Mouse (Mus musculus): ENCODE measurements at regions not wholly inside any gene's neighbourhood (a gene's known extent, or its start where the extent isn't known, plus 50 kb on each side); places are given as distances from the start of the nearest gene placed in this dataset.

DNA sequence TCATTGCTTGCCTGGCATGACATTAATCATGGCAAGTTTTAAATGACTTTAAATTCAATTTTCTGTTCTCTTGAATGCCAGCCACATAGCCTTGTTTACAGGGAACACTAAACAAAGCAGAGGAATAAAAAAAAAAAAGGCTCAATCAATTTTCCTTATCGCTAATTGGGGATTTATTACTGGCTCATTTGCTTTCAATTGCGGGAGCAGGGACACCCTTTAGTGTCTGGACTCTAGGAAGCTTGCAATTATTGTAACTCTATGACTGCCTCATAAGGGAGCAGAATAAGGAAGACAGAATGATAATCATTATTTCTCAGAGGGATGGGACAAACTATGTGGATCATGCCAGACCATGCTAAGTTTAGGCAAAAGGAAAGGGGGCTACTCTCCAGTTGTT is 1537.7 kb upstream of the Gm6569 start:
- intact Hi-C loops (cut with DNase I) = no loop called here
- DNase-seq = no peak

DNA sequence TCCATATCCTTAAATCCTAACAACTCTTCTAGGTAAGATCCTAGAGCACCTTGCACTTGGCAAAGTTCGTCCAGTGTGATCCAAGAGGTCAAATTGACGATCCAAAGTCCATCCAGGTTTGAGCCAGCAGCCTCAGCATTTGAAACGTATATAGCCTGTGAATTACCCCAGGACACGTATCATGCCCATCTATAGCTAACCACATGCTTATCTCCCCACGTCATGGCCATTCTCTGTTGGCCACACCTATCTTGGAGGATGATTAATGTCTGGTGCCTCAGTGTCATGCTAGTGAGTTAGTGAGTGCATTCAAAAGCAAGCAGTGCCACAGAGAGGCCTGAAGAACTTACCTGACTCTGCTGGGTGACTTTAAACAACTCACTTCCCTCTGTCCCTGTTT is 1521.9 kb upstream of the Gm6569 start:
- intact Hi-C loops (cut with DNase I) = no loop called here
- DNase-seq = no peak

DNA sequence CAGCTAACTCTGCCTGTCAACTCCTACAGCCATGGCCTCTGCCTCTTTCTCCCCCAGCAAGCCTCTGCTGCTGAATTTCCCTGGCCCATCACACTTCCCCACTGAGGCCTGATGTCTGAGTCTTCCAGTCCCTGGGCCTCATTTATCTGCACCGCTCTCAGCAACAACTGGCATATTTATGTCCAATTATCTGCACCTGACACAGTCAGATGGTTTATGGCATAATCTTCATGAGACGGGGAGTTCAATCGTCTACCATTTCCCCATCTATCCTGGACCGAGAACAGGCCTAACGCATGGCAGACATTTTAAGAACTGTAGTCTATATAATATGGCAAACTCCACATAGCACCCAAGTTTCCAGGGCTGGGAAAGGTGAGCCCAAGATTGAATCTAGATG is 1512.8 kb upstream of the Gm6569 start:
- DNase-seq = no peak
- intact Hi-C loops (cut with DNase I) = no loop called here

DNA sequence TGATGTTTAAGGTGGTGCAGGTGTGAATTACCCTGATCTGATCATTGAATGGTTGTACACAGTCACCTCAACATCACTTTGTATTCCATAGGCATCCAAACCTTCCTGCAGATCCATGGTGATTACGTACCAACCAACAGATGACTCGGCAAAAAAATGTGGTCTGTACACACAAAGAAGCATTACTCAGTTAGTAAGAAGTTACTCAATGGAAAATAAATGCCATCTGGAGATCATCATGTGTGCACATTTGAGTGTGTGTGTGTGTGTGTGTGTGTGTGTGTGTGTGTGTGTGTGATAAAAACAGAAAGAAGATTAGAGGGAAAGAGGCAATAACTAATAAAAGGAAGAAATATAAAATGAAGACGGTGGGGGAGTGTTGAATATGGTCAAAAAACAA is 1512.2 kb upstream of the Gm6569 start:
- no peak for DNase-seq
- intact Hi-C loops (cut with DNase I) = no loop called here

DNA sequence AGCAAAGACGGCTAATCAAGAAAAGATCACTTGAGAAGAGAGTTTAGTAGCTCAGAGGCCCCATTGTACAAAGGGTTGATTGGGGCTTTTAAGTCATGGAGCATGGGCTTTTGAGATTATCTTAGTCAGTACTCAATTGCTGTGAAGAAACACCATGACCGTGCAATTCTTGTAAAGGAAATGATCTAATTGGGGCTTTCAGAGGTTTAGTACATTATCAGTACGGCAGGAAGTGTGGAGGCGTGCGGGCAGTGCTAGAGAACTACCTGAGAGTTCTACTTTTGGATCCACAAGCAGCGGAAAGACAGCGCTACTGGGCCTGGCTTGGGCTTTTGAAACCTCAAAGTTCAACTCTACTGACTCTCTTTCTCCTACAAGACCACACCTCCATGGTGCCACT is 1511.2 kb upstream of the Gm6569 start:
- intact Hi-C loops (cut with DNase I) = no loop called here
- no peak for DNase-seq

DNA sequence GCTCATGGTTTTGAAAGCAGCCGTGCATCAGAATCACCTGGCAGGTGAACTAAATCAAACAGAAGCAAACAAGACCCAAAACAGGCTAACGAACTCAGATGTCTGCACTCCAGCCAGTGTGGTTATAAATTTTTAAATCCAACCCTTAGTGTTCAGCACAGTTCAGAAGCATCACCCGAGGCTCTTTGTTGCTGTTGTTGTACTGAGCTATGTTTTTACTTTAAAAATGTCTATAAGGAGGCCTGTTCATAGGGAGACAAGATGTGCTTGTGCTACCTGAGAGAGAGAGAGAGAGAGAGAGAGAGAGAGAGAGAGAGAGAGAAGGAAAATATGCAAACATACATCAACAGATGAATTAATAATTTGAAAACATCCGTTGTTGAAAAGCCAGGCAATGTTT is 1503.1 kb upstream of the Gm6569 start:
- intact Hi-C loops (cut with DNase I) = no loop called here
- DNase-seq = no peak

DNA sequence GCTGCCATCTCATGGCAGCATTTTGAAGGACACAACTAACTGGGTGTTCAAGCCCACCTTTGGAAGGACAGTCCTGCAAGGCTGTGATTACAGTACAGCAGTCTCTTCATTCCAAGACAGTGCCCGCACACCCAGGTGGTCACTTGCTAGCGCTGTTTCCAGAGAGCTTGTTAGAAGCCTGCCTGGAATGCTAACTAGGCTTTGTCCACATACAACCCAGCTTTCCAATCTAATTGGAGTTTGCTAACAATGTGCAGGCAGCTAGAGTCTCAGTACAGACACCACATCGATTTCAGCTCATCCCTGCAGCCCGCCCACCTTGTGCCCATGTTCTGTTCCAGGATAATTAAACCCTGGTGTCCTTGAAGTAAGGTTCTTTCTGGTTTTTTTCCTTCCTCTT is 1499.9 kb upstream of the Gm6569 start:
- intact Hi-C loops (cut with DNase I) = no loop called here
- no peak for DNase-seq

DNA sequence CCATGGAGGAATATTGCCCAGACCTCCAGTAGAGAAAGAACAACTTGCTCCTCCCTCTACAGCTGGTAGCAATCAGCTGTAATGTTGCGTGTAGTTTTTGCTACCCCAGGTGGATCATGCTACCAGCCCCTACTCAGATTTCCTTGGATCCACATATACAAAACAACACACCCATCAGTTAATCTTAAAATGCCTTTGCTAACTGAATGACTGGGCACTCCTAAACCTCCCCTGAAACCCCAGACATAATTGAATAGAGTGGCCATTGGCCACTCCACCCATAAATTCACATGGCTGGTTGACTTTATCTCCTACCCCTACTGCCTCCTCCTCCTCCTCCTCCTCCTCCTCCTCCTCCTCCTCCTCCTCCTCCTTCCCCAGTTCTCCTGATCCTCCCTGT is 1494.7 kb upstream of the Gm6569 start:
- intact Hi-C loops (cut with DNase I) = no loop called here
- no peak for DNase-seq

DNA sequence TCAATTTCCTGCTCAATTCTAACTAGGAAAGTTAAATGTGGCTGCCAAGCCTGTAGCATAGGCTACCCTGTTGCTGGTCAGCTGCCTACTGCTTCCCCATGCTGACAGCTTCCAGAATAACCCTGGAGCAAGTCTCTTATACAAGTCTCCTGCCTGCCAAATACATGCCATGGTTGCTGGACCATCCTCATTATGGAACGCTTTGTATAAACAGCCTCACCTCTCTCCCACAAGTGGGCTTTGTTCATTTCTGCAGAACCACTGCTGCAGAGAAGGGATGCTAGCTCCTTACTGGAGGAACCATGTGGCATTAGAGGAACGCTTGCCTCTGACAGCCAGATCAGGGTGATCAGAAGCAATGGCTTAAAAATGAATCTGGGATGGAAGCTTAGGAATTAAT is 1492.4 kb upstream of the Gm6569 start:
- DNase-seq = no peak
- intact Hi-C loops (cut with DNase I) = no loop called here

DNA sequence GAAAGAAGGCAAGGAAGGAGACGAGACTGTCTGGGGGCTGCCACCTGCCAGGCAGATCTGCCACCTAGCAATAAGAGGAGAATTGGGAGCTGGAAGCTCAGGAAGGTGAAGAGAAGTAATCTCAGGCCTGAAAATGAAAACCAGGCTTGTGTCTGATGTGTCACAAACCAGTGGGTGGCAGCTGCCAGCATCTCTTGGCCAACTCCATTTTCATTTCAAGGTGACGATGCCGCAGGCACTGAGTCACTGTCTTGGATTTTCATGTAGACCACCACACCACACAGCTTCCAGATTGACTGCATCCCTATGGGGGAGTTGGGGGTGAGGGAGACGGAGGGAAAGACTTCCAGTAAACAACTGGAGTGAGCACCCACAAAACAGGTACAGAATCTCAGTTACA is 1491.9 kb upstream of the Gm6569 start:
- intact Hi-C loops (cut with DNase I) = no loop called here
- no peak for DNase-seq

DNA sequence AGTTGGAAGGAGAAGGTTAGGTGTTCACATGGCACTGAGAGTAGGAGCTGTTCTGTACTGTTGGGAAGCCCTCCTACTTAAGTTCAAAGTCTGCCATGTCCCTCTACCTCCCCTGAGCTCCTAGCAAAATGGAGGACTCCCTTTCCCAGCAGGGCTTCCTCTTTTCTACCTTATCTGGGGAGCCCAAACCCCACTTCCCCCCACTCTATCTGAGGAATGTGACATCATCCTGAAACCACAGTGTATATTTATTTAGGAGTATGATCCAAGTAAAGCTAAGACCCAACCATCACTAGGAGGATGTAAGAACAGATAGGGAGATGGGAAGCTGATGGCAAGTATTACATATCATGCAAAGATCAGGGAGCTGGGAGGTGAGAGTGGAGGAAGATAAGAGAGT is 1490.6 kb upstream of the Gm6569 start:
- no peak for DNase-seq
- intact Hi-C loops (cut with DNase I) = no loop called here

DNA sequence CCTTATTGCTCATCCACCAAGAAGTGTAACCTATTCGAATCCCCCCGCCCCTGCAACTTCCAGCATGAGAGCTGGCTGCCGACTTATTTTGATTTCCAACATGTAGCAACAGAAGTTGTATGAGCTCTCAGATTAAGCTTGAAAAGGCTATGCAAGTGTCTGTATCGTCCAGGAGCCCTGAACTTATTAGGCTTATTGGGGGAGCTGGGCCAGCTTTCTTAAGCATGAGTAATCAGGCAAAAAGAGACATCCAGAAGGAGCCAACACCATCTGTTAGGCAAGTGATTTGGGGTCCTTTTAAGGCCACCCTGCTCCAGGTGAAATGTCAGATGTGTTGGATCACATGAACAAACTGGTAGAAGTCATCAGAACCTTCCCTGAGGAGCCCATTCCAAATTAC is 1481.0 kb upstream of the Gm6569 start:
- intact Hi-C loops (cut with DNase I) = no loop called here

DNA sequence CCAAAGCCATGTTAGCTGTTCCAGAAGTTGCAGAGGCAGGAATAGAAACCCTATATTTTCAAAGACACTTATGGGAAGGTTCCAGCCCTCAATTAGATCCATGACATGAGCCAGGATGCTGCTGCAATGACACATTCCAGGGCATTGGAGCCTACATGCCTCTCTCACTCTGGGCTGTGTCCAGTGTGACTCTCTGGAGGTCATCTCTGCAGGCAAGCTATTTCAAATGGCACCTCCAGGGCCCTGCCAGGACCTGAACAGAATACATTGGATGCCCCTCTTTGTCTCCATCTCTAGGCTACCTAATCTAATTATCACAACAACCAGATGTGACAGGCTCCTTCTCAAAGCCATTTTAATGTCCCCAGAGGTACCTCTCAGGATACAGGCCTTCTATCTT is 1478.7 kb upstream of the Gm6569 start:
- intact Hi-C loops (cut with DNase I) = no loop called here
- no peak for DNase-seq

More for the DNA sequence above, 1481.0 kb upstream of the Gm6569 start:
- no peak for DNase-seq

DNA sequence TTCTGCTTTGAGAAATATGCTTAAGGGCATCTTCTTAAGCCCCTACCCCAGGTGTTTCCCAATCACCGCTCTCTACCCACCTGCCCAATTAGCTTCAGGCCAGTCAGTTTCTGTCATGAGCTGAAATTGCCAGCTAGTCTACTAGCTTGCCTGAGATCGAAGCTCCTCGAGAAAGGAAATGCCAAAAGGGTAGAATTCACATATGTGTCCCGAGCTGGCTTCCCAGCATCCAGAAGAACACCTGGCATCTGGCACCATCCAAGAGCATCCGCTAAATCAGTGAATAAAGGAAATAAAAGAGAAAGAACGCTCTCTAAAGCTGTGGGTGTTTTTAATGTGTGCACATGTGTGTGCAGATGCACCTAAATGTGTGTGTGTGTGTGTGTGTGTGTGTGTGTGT is 1474.7 kb upstream of the Gm6569 start:
- intact Hi-C loops (cut with DNase I) = no loop called here

DNA sequence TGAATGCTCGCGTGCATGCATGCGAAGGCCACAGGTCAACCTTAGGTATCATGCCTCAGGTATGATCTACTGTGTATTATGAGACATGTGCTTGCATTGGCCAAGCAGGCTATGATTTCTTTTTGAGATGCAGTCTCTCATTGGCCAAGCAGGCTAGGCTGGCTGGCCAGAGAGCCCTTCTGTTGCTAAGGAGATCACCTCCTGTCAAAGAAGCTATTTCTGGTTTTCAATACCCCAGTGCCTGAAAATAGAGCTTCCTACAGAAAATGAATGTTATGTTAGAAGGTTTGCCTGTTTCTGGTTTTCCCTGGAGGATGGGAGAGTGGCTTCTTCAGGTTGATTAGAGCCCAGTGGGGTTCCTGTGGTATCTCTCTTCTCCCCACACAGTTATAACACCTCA is 1474.3 kb upstream of the Gm6569 start:
- DNase-seq = no peak
- intact Hi-C loops (cut with DNase I) = no loop called here

More for the DNA sequence above, 1474.7 kb upstream of the Gm6569 start:
- no peak for DNase-seq

DNA sequence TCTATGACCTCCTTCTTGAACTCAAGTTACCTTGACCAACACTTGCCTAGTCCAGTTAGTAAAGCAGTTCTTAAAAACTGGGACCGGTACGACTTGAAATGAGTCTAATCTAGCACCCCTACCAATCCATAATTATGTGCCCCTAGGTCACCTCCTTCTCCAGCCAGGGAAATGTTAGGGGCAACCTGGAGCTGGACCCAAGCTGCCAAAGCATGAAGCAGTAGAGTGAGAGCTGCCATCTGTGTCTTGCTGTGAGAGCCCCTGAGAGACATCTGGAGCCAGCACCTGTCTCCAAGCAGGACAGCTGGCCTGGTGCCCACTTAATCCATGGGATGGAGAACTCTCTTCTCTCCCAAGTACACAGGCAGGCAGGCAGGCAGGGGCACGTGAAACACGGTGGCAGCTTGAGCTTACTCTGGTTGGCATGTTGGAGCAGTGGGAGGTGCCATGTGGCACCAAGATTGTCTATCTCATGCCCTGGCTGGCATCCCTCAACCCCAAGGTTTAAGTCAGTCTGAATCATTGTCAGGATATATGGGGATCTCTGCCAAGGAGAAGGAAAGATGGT is 1473.8 kb upstream of the Gm6569 start:
- DNase-seq = no peak
- intact Hi-C loops (cut with DNase I) = no loop called here

DNA sequence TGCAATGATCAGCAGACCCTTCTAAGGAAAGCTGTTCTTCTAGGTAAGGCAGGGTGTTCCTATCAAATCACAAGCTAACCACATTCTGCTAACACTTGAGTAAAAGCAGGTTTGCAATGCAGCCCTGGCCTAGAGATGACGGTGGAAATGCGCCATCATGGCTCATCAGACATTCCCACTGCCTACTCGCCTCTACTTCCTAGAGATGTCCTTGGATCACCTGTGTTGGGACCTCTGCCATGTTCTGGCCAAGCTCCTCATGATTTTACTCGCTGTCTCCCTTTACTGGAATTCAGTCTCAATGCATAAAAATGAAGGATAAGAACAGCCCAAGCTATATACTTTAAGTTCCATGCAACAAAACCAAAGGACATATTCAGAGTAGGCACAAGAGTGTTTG is 1461.3 kb upstream of the Gm6569 start:
- no peak for DNase-seq
- intact Hi-C loops (cut with DNase I) = no loop called here

DNA sequence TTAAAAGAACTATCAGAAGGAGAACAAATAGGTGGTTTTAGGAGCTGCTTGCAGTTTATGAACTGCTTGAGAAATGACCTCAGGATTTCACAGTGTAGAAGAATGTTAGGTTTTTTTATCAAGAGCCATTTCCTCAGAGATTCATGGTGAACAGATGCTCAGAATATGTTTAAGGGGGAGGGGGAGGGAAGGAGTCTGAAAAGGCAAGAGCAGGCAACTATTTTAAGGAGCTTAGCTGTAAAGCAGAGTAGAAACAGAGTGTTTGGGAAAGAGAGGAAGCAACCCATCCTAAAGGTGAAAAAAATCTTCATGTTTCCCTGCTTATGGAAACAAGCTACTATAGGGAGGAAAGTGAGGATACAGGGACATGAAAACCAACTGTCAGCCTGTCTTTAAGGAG is 1457.2 kb upstream of the Gm6569 start:
- intact Hi-C loops (cut with DNase I) = no loop called here
- DNase-seq = no peak

DNA sequence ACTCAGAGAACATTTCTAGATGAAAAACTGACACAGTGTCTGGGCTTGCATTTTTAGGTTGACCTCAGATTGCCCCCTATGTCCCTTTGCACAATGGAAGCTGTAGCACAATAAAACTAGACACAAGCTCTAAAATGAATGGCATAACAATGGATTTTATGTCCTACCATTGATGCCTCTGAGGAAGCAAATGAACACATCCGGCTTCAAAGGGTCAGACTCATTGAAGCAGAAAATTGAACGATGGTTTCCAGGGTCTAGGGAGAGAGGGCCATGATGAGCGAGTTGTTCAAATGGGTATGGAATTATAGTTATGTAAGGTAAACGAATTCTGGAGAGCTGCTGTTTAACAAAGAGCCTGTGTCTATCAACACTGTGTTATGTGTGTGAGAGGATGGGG is 1455.1 kb upstream of the Gm6569 start:
- no peak for DNase-seq
- intact Hi-C loops (cut with DNase I) = no loop called here

DNA sequence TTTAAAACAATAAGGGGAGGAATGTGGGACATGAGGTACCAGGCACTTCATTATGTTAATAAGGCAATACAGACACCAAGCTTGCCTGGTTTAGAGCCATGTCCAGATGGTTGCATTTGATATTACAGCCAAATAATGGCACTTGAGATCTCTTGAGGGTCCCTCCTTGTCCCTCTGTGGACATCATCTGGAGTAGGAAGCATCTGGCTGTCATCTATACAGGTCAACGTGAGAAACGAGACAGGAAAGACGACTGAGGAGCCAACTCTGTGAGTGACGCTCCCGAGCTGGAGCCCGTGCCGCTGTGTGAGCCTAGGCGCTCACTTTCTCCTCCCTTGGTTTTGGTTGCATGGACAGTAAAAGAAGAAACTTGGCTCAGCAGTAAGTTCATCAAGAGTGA is 1453.2 kb upstream of the Gm6569 start:
- intact Hi-C loops (cut with DNase I) = no loop called here
- DNase-seq = no peak

DNA sequence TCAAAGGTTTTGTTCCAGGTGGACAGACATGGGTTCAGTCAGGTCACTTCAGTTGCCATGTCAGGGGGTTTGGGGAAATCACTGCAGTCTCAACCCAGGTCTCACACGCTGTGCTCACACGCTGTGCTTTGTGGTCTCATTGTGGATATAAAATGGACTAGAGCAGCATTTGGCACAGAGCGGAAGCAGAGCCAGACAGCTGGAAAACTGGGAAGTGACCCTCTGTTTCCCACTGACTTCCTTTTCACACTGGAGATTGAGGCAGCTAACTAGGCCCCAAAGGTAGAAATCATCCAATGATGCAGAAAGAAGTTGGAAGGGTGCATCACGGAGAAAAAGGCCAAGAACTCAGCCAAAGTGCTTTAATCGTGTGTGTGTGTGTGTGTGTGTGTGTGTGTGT is 1452.6 kb upstream of the Gm6569 start:
- intact Hi-C loops (cut with DNase I) = no loop called here
- no peak for DNase-seq

DNA sequence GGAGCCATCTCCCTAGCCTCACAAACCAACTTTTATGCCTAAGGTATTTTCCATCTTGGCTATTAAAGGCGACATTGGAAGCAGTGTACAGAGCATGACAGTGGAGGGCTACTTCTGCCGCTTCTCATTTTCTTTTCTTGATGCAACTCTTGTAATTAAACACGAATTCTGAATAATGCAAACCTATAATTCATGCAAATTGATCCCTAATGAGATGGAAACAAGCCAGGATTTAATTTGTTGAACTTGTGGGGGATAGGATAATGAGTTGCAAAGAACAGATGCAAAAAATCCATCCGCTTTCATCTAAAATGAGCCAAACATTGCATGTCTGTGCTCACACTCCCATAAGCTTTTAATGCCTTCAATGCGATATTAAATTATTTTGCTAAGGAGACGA is 1451.8 kb upstream of the Gm6569 start:
- no peak for DNase-seq
- intact Hi-C loops (cut with DNase I) = no loop called here

DNA sequence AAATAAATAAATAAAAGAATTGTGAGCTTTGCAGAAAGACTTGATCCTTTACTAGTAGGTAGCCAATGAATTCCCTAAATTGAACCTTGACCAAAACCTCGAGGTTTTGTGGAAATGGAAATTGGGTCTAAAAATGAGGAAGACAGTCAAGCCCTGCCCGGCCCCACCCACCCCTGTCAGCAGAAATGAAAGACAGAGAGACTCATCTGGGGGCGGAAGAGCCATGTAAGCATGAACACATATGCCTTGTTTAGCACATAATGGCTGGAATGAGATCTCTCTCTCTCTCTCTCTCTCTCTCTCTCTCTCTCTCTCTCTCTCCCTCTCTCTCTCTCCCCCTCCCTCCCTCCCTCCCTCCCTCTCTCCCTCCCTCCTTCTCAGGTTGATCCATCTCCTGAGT is 1451.3 kb upstream of the Gm6569 start:
- intact Hi-C loops (cut with DNase I) = no loop called here
- no peak for DNase-seq

DNA sequence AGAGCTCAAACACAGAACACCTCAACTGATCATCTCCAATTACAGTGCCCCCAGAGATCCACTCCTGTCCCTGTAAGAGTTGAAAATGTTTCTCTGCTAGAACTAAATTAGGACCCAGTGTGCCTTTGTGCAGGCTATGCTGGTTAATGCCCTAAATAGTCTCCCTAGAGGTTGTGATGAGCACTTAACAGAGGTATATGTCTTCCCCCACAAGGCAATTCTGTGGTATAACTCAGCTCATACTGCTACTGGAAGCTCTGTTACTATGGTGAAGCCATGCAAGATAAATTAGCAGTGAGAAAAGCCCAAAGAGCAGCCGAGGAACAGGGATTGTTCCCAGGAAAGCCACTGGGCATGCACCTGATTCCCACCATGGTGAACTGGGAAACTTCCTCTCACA is 1450.9 kb upstream of the Gm6569 start:
- no peak for DNase-seq
- intact Hi-C loops (cut with DNase I) = no loop called here

Measured in heart, postnatal 10 days (tissue).